Mouse (Mus musculus) liver, adult (tissue): ENCODE measurements around the gene Mif.

Source experiments
- GATA4 ChIP-seq: IDR thresholded peaks from 2 replicates; pipeline ENCODE4 v1.6.1; 2014; ENCODE audit warnings: mild to moderate bottlenecking, low read length; ENCODE audit not compliant: insufficient replicate concordance

The Mif gene

GRCm38 (mm10) chr10:75855416-75855981 lies 4.5 kb downstream of the Mif start:
- no peak for TF ChIP-seq GATA4

GRCm38 (mm10) chr10:75854791-75855190 lies 5.2 kb downstream of the Mif start:
- TF ChIP-seq GATA4 = no peak

- no peak for TF ChIP-seq GATA4
These were observed 5.9 kb downstream of the Mif start for GRCm38 (mm10) chr10:75854096-75854495.

GRCm38 (mm10) chr10:75853452-75853851 lies 6.6 kb downstream of the Mif start:
- no peak for TF ChIP-seq GATA4

- no peak for TF ChIP-seq GATA4
These were observed 7.4 kb downstream of the Mif start for GRCm38 (mm10) chr10:75852539-75853125.

GRCm38 (mm10) chr10:75851681-75852080 lies 8.4 kb downstream of the Mif start:
- no peak for TF ChIP-seq GATA4

GRCm38 (mm10) chr10:75851076-75851475 lies 9.0 kb downstream of the Mif start:
- TF ChIP-seq GATA4 = no peak

GRCm38 (mm10) chr10:75848382-75848781 lies 11.7 kb downstream of the Mif start:
- no peak for TF ChIP-seq GATA4

GRCm38 (mm10) chr10:75845306-75845930 lies 14.6 kb downstream of the Mif start:
- TF ChIP-seq GATA4 = no peak

GRCm38 (mm10) chr10:75844800-75845199 lies 15.2 kb downstream of the Mif start:
- TF ChIP-seq GATA4 = no peak

- TF ChIP-seq GATA4 = no peak
These were observed 20.9 kb downstream of the Mif start for GRCm38 (mm10) chr10:75839092-75839491.

- TF ChIP-seq GATA4 = peak; percentile 67; the same call in 1 of the 2 replicates
These were observed 22.7 kb downstream of the Mif start, which contains the start of gene Gstt2 for GRCm38 (mm10) chr10:75837248-75837759. Gstt2 (minus strand) TSS chr10:75837424.

- TF ChIP-seq GATA4 = no peak
These were observed 24.1 kb downstream of the Mif start for GRCm38 (mm10) chr10:75835761-75836531.

- no peak; the same call in 1 of the 2 replicates for TF ChIP-seq GATA4
These were observed 24.7 kb downstream of the Mif start for GRCm38 (mm10) chr10:75835307-75835706.

GRCm38 (mm10) chr10:75834721-75835120 lies 25.3 kb downstream of the Mif start:
- TF ChIP-seq GATA4 = no peak
